Mouse (Mus musculus) layer of hippocampus, adult 18-20 months (tissue): Measurements from ENCODE around the gene Habp4. TPM values are rescaled to one million over a fixed set of nuclear protein-coding genes. Genes with fewer than 3 reads are reported as not detected.

ENCODE experiments used
- DNase-seq, 2 experiments: peaks; one replicate each; pipeline ENCODE4 v3.0.0; 2022; ENCODE audit warnings: low spot score in 2 of 2
- total RNA-seq, 2 experiments: library from RNA; stranded (reverse); gene quantifications; 2 replicates each; pipeline ENCODE4 v1.2.3; 2021

Habp4 gene
- total RNA-seq, 2 experiments from 2014 or later: 154 to 158 TPM

GRCm38 (mm10) chr13:64178000-64178399 lies 16.4 kb downstream of the Habp4 start:
- DNase-seq: no peak

- DNase-seq: no peak
Measured at GRCm38 (mm10) chr13:64178746-64179652, 17.4 kb downstream of the Habp4 start.

GRCm38 (mm10) chr13:64180300-64180699 lies 18.7 kb downstream of the Habp4 start:
- DNase-seq: no peak

GRCm38 (mm10) chr13:64180888-64181287 lies 19.3 kb downstream of the Habp4 start:
- peak in 1 of 2 experiments; percentile 65 for DNase-seq

GRCm38 (mm10) chr13:64182091-64182490 lies 20.5 kb downstream of the Habp4 start:
- DNase-seq: no peak

- DNase-seq: no peak
Measured at GRCm38 (mm10) chr13:64183583-64183982, 22.0 kb downstream of the Habp4 start.

GRCm38 (mm10) chr13:64184361-64184760 lies 22.7 kb downstream of the Habp4 start:
- DNase-seq: no peak

GRCm38 (mm10) chr13:64185176-64185575 lies 23.6 kb downstream of the Habp4 start:
- no peak for DNase-seq

GRCm38 (mm10) chr13:64185586-64185985 lies 24.0 kb downstream of the Habp4 start:
- DNase-seq: no peak

- no peak for DNase-seq
Measured at GRCm38 (mm10) chr13:64186516-64186915, 24.9 kb downstream of the Habp4 start.

- DNase-seq: no peak
Measured at GRCm38 (mm10) chr13:64187065-64187464, 25.4 kb downstream of the Habp4 start.

- no peak for DNase-seq
Measured at GRCm38 (mm10) chr13:64197899-64198298, 36.3 kb downstream of the Habp4 start.

- DNase-seq: no peak
Measured at GRCm38 (mm10) chr13:64198310-64198709, 36.7 kb downstream of the Habp4 start.

GRCm38 (mm10) chr13:64200911-64201310 lies 39.3 kb downstream of the Habp4 start:
- DNase-seq: no peak

GRCm38 (mm10) chr13:64204726-64205125 lies 43.1 kb downstream of the Habp4 start:
- DNase-seq: no peak

- no peak for DNase-seq
Measured at GRCm38 (mm10) chr13:64205186-64205585, 43.6 kb downstream of the Habp4 start.

GRCm38 (mm10) chr13:64208146-64208545 lies 46.5 kb downstream of the Habp4 start:
- DNase-seq: no peak

- DNase-seq: no peak
Measured at GRCm38 (mm10) chr13:64211995-64212603, 50.5 kb downstream of the Habp4 start.

GRCm38 (mm10) chr13:64214891-64215290 lies 53.3 kb downstream of the Habp4 start:
- DNase-seq: no peak

- DNase-seq: no peak
Measured at GRCm38 (mm10) chr13:64225738-64226137, 64.1 kb downstream of the Habp4 start.

GRCm38 (mm10) chr13:64226725-64227124 lies 65.1 kb downstream of the Habp4 start:
- no peak for DNase-seq

- no peak for DNase-seq
Measured at GRCm38 (mm10) chr13:64233139-64233538, 71.5 kb downstream of the Habp4 start.
